Mouse (Mus musculus) cortical plate, adult 2 months (tissue): ENCODE measurements around the gene Oaz2. TPM values are rescaled to one million over a fixed set of nuclear protein-coding genes. Genes with fewer than 3 reads are reported as not detected.
"Not testable (repeated sequence)": the region's sequence is repeated elsewhere in the genome, so short reads cannot be mapped to it uniquely, and the experiment has no call there.

Source experiments
- H3K27ac ChIP-seq: fragments of 200-500 bp; 2 replicates; pipeline ENCODE4 v1.5.1; 2012; ENCODE audit warnings: low read length, control low read depth, inconsistent platforms; ENCODE audit not compliant: insufficient read depth
- H3K4me1 ChIP-seq: fragments of 200-500 bp; 2 replicates; pipeline ENCODE4 v1.6.1; 2011; ENCODE audit warnings: low read length; ENCODE audit not compliant: control insufficient read depth, insufficient read depth
- H3K4me3 ChIP-seq: fragments of 200-500 bp; 2 replicates; pipeline ENCODE4 v1.5.1; 2011; ENCODE audit warnings: mild to moderate bottlenecking, low read length, control low read depth; ENCODE audit not compliant: insufficient read depth
- CTCF ChIP-seq: fragments of 200-500 bp; IDR thresholded peaks from 2 replicates; pipeline ENCODE4 v1.5.1; 2011; ENCODE audit warnings: mild to moderate bottlenecking, control low read depth, low read length; ENCODE audit not compliant: insufficient read depth; ENCODE audit errors: extremely low read depth
- POLR2A ChIP-seq: fragments of 200-500 bp; IDR thresholded peaks from 2 replicates; pipeline ENCODE4 v1.6.1; 2011; ENCODE audit warnings: mild to moderate bottlenecking, low read length, control low read depth; ENCODE audit not compliant: insufficient read depth; ENCODE audit errors: extremely low read depth
- polyA plus RNA-seq: library from polyadenylated mRNA; depleted of rRNA; stranded (reverse); fragments of >200 nt; gene quantifications from 2 replicates; pipeline ENCODE4 v1.2.3, GENCODE M21; 2012

Gene Oaz2
- polyA plus RNA-seq, 1 experiment: 215 TPM

GRCm38 (mm10) chr9:65682994-65683393 is 15.2 kb downstream of the Oaz2 start:
- Histone ChIP-seq H3K4me1 (peaks cover 18% of the 10 kb centered on the region; the same call in 1 of the 2 replicates), H3K4me3 (no peak overlapping the region), H3K27ac (no peak overlapping the region)
- no peak for TF ChIP-seq POLR2A
- TF ChIP-seq CTCF: no peak; the same call in 1 of the 2 replicates

GRCm38 (mm10) chr9:65684704-65685103 is 16.9 kb downstream of the Oaz2 start:
- H3K4me1 ChIP-seq: peaks cover 11% of the 10 kb centered on the region; the same call in 1 of the 2 replicates
- no peak overlapping the region for H3K4me3 ChIP-seq
- TF ChIP-seq CTCF (no peak), POLR2A (no peak)
- no peak overlapping the region for H3K27ac ChIP-seq

- H3K4me3 ChIP-seq, H3K27ac ChIP-seq, H3K4me1 ChIP-seq: not testable (repeated sequence)
Observed at GRCm38 (mm10) chr9:65689869-65690268, 22.1 kb downstream of the Oaz2 start.

GRCm38 (mm10) chr9:65692466-65692865 is 24.7 kb downstream of the Oaz2 start:
- Histone ChIP-seq H3K27ac (no peak overlapping the region), H3K4me3 (no peak overlapping the region), H3K4me1 (peaks cover 4% of the 10 kb centered on the region)
- TF ChIP-seq CTCF (no peak), POLR2A (no peak)

GRCm38 (mm10) chr9:65692959-65693603 is 25.3 kb downstream of the Oaz2 start:
- Histone ChIP-seq H3K4me3 (no peak overlapping the region), H3K27ac (no peak overlapping the region), H3K4me1 (peaks cover 4% of the 10 kb centered on the region)
- TF ChIP-seq POLR2A: no peak
- TF ChIP-seq CTCF: no peak

- no peak overlapping the region for H3K4me3 ChIP-seq
- TF ChIP-seq POLR2A (no peak), CTCF (peak; percentile 67; the same call in 1 of the 2 replicates)
- H3K27ac ChIP-seq: no peak overlapping the region
- H3K4me1 ChIP-seq: peaks cover 4% of the 10 kb centered on the region
Observed at GRCm38 (mm10) chr9:65695646-65696045, 27.8 kb downstream of the Oaz2 start.

- Histone ChIP-seq H3K4me1 (peaks cover 4% of the 10 kb centered on the region), H3K4me3 (no peak overlapping the region), H3K27ac (no peak overlapping the region)
- TF ChIP-seq POLR2A (no peak), CTCF (no peak)
Observed at GRCm38 (mm10) chr9:65696337-65696736, 28.5 kb downstream of the Oaz2 start.

GRCm38 (mm10) chr9:65697356-65697755 is 29.6 kb downstream of the Oaz2 start:
- no peak overlapping the region for H3K27ac ChIP-seq
- H3K4me3 ChIP-seq: no peak overlapping the region
- peaks cover 4% of the 10 kb centered on the region for H3K4me1 ChIP-seq
- TF ChIP-seq CTCF (no peak), POLR2A (no peak)

- H3K27ac ChIP-seq: no peak overlapping the region
Observed at GRCm38 (mm10) chr9:65697992-65698391, 30.2 kb downstream of the Oaz2 start.

GRCm38 (mm10) chr9:65700504-65700903 is 32.7 kb downstream of the Oaz2 start:
- no peak for TF ChIP-seq CTCF
- no peak for TF ChIP-seq POLR2A
- Histone ChIP-seq H3K4me1 (peaks cover 2% of the 10 kb centered on the region; the same call in 1 of the 2 replicates), H3K4me3 (no peak overlapping the region), H3K27ac (no peak overlapping the region)

More at GRCm38 (mm10) chr9:65697992-65698391, 30.2 kb downstream of the Oaz2 start:
- TF ChIP-seq CTCF (no peak), POLR2A (no peak)
- H3K4me1 ChIP-seq: peaks cover 3% of the 10 kb centered on the region
- no peak overlapping the region for H3K4me3 ChIP-seq

GRCm38 (mm10) chr9:65702286-65702685 is 34.5 kb downstream of the Oaz2 start:
- Histone ChIP-seq H3K4me3 (no peak overlapping the region), H3K4me1 (no peaks in the 10 kb centered on the region), H3K27ac (no peak overlapping the region)
- TF ChIP-seq POLR2A (no peak), CTCF (no peak)
